17 mouse cellular contexts compared by ENCODE assay signal in genomic region chrX:155201799-155202198, GRCm38 (mm10).
"Had no signal": no experiment of that assay in that cellular context is flagged by ENCODE, and none has a peak within 500 bp of the region (broad histone marks: within the 10 kb centered on the region; RNA-seq: fewer than 3 reads in every experiment).

No protein-coding gene starts in this region.

- H3K4me1 ChIP-seq: midbrain, embryonic 10.5 days; midbrain, embryonic 12.5 days; neural tube, embryonic 13.5 days; neural tube, embryonic 15.5 days; stomach, embryonic 15.5 days had no signal

- DNase-seq: lung, adult 18-20 months; lung, embryonic 14.5 days; lung, postnatal 10 days; lung, postnatal 4 days; midbrain, embryonic 14.5 days; retina, postnatal 1 day; right cerebral cortex, adult 18-20 months; thymus, adult 2 months; thymus, postnatal 25 days; thymus, postnatal 4 days had no signal

- H3K9me3 ChIP-seq: midbrain, embryonic 10.5 days; midbrain, embryonic 12.5 days; neural tube, embryonic 13.5 days; neural tube, embryonic 15.5 days; stomach, embryonic 15.5 days had no signal

- H3K27me3 ChIP-seq: midbrain, embryonic 12.5 days; neural tube, embryonic 13.5 days; neural tube, embryonic 15.5 days; stomach, embryonic 15.5 days had no signal

- H3K4me3 ChIP-seq: midbrain, embryonic 10.5 days; midbrain, embryonic 12.5 days; myocyte; neural tube, embryonic 13.5 days; neural tube, embryonic 15.5 days; stomach, embryonic 15.5 days had no signal

- H3K36me3 ChIP-seq: midbrain, embryonic 10.5 days; midbrain, embryonic 12.5 days; neural tube, embryonic 13.5 days; neural tube, embryonic 15.5 days; stomach, embryonic 15.5 days had no signal

- H3K27ac ChIP-seq: midbrain, embryonic 10.5 days; midbrain, embryonic 12.5 days; neural tube, embryonic 13.5 days; neural tube, embryonic 15.5 days; stomach, embryonic 15.5 days; stomach, postnatal 0 days had no signal

- H3K9ac ChIP-seq: lung, embryonic 14.5 days; midbrain, embryonic 12.5 days; neural tube, embryonic 13.5 days; neural tube, embryonic 15.5 days; stomach, embryonic 15.5 days had no signal
